Mouse (Mus musculus) stomach, postnatal 0 days (tissue): ENCODE measurements at regions not wholly inside any gene's neighbourhood (a gene's known extent, or its start where the extent isn't known, plus 50 kb on each side); places are given as distances from the start of the nearest gene placed in this dataset.

ENCODE experiments used
- CTCF ChIP-seq: IDR thresholded peaks from 2 replicates; pipeline ENCODE4 v1.5.1; 2016; ENCODE audit warnings: antibody characterized with exemption, low read depth, mild to moderate bottlenecking, moderate library complexity
- EP300 ChIP-seq: optimal IDR thresholded peaks from 2 replicates; pipeline ENCODE3; 2016; ENCODE audit warnings: antibody characterized with exemption

GRCm38 (mm10) chr4:127534411-127534810 is 176.4 kb upstream of the Gjb5 start:
- TF ChIP-seq CTCF: no peak
- no peak for TF ChIP-seq EP300
